Mouse (Mus musculus) liver, adult 2 months (tissue): ENCODE results near the gene Ppa2. TPM values are rescaled to one million over a fixed set of nuclear protein-coding genes. Genes with fewer than 3 reads are reported as not detected.

Experiments used
- DNase-seq: peaks from one replicate; pipeline ENCODE4 v3.0.0-alpha.2; 2011; ENCODE audit warnings: low read depth, low spot score; ENCODE audit errors: extremely low read depth
- H3K27ac ChIP-seq: fragments of 200-500 bp; replicated peaks from 2 replicates; pipeline ENCODE4 v1.5.1; 2012; ENCODE audit warnings: low read depth, mild to moderate bottlenecking, control low read depth, inconsistent platforms, low read length; ENCODE audit not compliant: insufficient read depth
- H3K27me3 ChIP-seq: fragments of 200-500 bp; 2 replicates; pipeline ENCODE4 v1.6.1; 2012; ENCODE audit warnings: mild to moderate bottlenecking, moderate library complexity, low read length, inconsistent platforms; ENCODE audit not compliant: control insufficient read depth, insufficient read depth
- H3K36me3 ChIP-seq: fragments of 200-500 bp; 2 replicates; pipeline ENCODE4 v1.6.1; 2012; ENCODE audit warnings: low read length, inconsistent platforms; ENCODE audit not compliant: control insufficient read depth, insufficient read depth
- H3K4me1 ChIP-seq: fragments of 200-500 bp; 2 replicates; pipeline ENCODE4 v1.6.1; 2011; ENCODE audit warnings: low read length; ENCODE audit not compliant: control insufficient read depth, insufficient read depth
- H3K4me3 ChIP-seq: fragments of 200-500 bp; 2 replicates; pipeline ENCODE4 v1.5.1; 2011; ENCODE audit warnings: low read depth, mild to moderate bottlenecking, control low read depth, low read length, moderate library complexity; ENCODE audit not compliant: insufficient read depth
- H3K79me2 ChIP-seq: fragments of 200-500 bp; 2 replicates; pipeline ENCODE4 v1.6.1; 2012; ENCODE audit warnings: inconsistent platforms, mild to moderate bottlenecking, low read length, moderate library complexity; ENCODE audit not compliant: control insufficient read depth, insufficient read depth
- H3K9ac ChIP-seq: fragments of 200-500 bp; 2 replicates; pipeline ENCODE4 v1.6.1; 2012; ENCODE audit warnings: low read depth, mild to moderate bottlenecking, control low read depth, inconsistent platforms, low read length
- CTCF ChIP-seq: fragments of 200-500 bp; IDR thresholded peaks from 2 replicates; pipeline ENCODE4 v1.5.1; 2011; ENCODE audit warnings: low read depth, low read length, control low read depth
- POLR2A ChIP-seq: fragments of 200-500 bp; IDR thresholded peaks from 2 replicates; pipeline ENCODE4 v1.6.1; 2011; ENCODE audit warnings: low read length, control low read depth; ENCODE audit not compliant: insufficient read depth; ENCODE audit errors: extremely low read depth
- WGBS: fragments of 180-500 bp; shearing (Covaris S2); methylation state at CpG from one replicate; pipeline ENCODE4 v1.1.7; 2018; 5-methylcytosine and 5-hydroxymethylcytosine counted together
- polyA plus RNA-seq: library from polyadenylated mRNA; depleted of rRNA; stranded (reverse); fragments of >200 nt; gene quantifications from 2 replicates; pipeline ENCODE4 v1.2.3, GENCODE M21; 2012; rRNA removed
- total RNA-seq: library from RNA; depleted of rRNA; stranded (reverse); fragments of >200 nt; gene quantifications from 2 replicates; pipeline ENCODE4 v1.2.3, GENCODE M21; 2014; rRNA removed

The Ppa2 gene
- 55.0 and 58.8 TPM in 2 replicates for total RNA-seq
- 70.1 and 74.1 TPM in 2 replicates for polyA plus RNA-seq

GRCm38 (mm10) chr3:133309954-133310808 is at the start of gene Ppa2:
Gene Ppa2 (plus strand): TSS chr3:133310110.
- Histone ChIP-seq H3K4me1 (peaks cover 3% of the 10 kb centered on the region; the same call in 1 of the 2 replicates), H3K79me2 (peaks cover 6% of the 10 kb centered on the region; the same call in 1 of the 2 replicates), H3K4me3 (peak within 1 kb of the TSS; percentile 85), H3K27ac (peak within 1 kb of the TSS; percentile 87), H3K27me3 (no peaks in the 10 kb centered on the region), H3K36me3 (no peaks in the 10 kb centered on the region), H3K9ac (peak within 1 kb of the TSS; percentile 95)
- peak; percentile 79 for DNase-seq
- under 1% methylated on average over 87 of the region's 95 CpGs for WGBS
- TF ChIP-seq CTCF (peak; percentile 82), POLR2A (peak; percentile 69)

GRCm38 (mm10) chr3:133271887-133272286 is 38.0 kb upstream of the Ppa2 start:
- Histone ChIP-seq H3K79me2 (no peaks in the 10 kb centered on the region), H3K36me3 (no peaks in the 10 kb centered on the region), H3K4me3 (no peak overlapping the region), H3K27ac (no peak overlapping the region), H3K4me1 (no peaks in the 10 kb centered on the region), H3K9ac (no peak overlapping the region), H3K27me3 (no peaks in the 10 kb centered on the region)
- DNase-seq, result peak; percentile 21
- TF ChIP-seq POLR2A (no peak), CTCF (peak; percentile 31; the same call in 1 of the 2 replicates)
- 9% methylated on average over 3 of the region's 3 CpGs for WGBS

- no peak for TF ChIP-seq POLR2A
- no peak for TF ChIP-seq CTCF
- DNase-seq, result peak; percentile 4
- WGBS, result 72% methylated on average over 5 of the region's 5 CpGs
- no peak overlapping the region for H3K4me3 ChIP-seq
- no peaks in the 10 kb centered on the region for H3K36me3 ChIP-seq
- H3K79me2 ChIP-seq, result no peaks in the 10 kb centered on the region
- peak overlapping the region; percentile 55 for H3K27ac ChIP-seq
- no peaks in the 10 kb centered on the region for H3K27me3 ChIP-seq
- no peaks in the 10 kb centered on the region for H3K4me1 ChIP-seq
- no peak overlapping the region for H3K9ac ChIP-seq
Observed at GRCm38 (mm10) chr3:133284587-133284986, 25.3 kb upstream of the Ppa2 start.

GRCm38 (mm10) chr3:133288795-133289194 is 21.1 kb upstream of the Ppa2 start:
- WGBS, result 89% methylated on average over 2 of the region's 2 CpGs
- Histone ChIP-seq H3K4me3 (no peak overlapping the region), H3K27ac (no peak overlapping the region), H3K36me3 (no peaks in the 10 kb centered on the region), H3K79me2 (no peaks in the 10 kb centered on the region), H3K27me3 (no peaks in the 10 kb centered on the region), H3K9ac (no peak overlapping the region), H3K4me1 (no peaks in the 10 kb centered on the region)
- no peak for DNase-seq
- no peak for TF ChIP-seq POLR2A
- TF ChIP-seq CTCF, result no peak

- TF ChIP-seq POLR2A (no peak), CTCF (no peak)
- no peak for DNase-seq
- Histone ChIP-seq H3K4me3 (no peak overlapping the region), H3K27me3 (no peaks in the 10 kb centered on the region), H3K36me3 (no peaks in the 10 kb centered on the region), H3K4me1 (no peaks in the 10 kb centered on the region), H3K27ac (no peak overlapping the region), H3K9ac (no peak overlapping the region), H3K79me2 (no peaks in the 10 kb centered on the region)
- 94% methylated on average over 3 of the region's 3 CpGs for WGBS
Observed at GRCm38 (mm10) chr3:133304328-133304727, 5.6 kb upstream of the Ppa2 start.

- Histone ChIP-seq H3K4me1 (peaks cover 3% of the 10 kb centered on the region; the same call in 1 of the 2 replicates), H3K4me3 (no peak overlapping the region), H3K79me2 (0 out of 2 replicates have a peak, but pooled peaks cover under 1% of the 10 kb centered on the region), H3K27me3 (no peaks in the 10 kb centered on the region), H3K27ac (no peak overlapping the region), H3K9ac (no peak overlapping the region), H3K36me3 (no peaks in the 10 kb centered on the region)
- no peak for DNase-seq
- no peak for TF ChIP-seq CTCF
- TF ChIP-seq POLR2A, result no peak
- 96% methylated on average over 3 of the region's 3 CpGs for WGBS
Observed at GRCm38 (mm10) chr3:133308361-133308760, 1.5 kb upstream of the Ppa2 start.
